Comparison of ENCODE assay signal across 21 mouse cellular contexts in the genomic region with DNA sequence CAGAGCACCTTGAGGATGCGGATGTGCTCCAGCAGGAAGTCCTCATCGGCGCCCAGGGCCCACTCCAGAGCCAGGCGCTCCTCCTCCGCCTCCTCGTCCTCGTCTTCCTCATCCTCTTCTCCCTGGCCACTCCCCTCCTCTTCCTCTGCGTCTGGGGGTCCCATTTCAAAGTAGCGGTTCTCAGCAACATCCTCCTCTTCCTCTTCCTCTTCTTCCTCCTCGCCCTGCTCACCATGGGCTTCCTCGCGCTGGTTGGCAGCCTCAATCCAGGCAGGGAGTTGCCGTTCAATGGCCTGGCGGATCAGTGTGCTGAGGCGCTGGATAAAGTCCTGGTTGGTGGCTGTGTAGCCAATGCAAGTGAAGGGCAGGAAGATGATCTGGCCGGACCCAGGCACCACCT. TPM values are rescaled to one million over a fixed set of nuclear protein-coding genes. Genes with fewer than 3 reads are reported as not detected.
"Had no signal": no experiment of that assay in that cellular context is flagged by ENCODE, and none has a peak within 500 bp of the region (broad histone marks: within the 10 kb centered on the region; RNA-seq: fewer than 3 reads in every experiment).

No protein-coding gene starts in this region.

- H3K27ac ChIP-seq: lung, embryonic 15.5 days; midbrain, embryonic 10.5 days; midbrain, embryonic 12.5 days; neural tube, embryonic 13.5 days; neural tube, embryonic 15.5 days had no signal

- H3K9me3 ChIP-seq: lung, embryonic 15.5 days; midbrain, embryonic 10.5 days; midbrain, embryonic 12.5 days; neural tube, embryonic 13.5 days; neural tube, embryonic 15.5 days had no signal

- H3K9ac ChIP-seq: lung, embryonic 15.5 days; midbrain, embryonic 12.5 days; neural tube, embryonic 13.5 days; neural tube, embryonic 15.5 days had no signal

- DNase-seq: lung, adult 2 months; lung, postnatal 4 days; midbrain, embryonic 14.5 days; retina, postnatal 1 day; right cerebral cortex, adult 18-20 months; right cerebral cortex, postnatal 25 days; right cerebral cortex, postnatal 4 days; spleen, adult 18-20 months; thymus, adult 18-20 months; thymus, postnatal 14 days; thymus, postnatal 36 days had no signal

- H3K4me3 ChIP-seq: lung, embryonic 15.5 days; midbrain, embryonic 10.5 days; midbrain, embryonic 12.5 days; myocyte; neural tube, embryonic 13.5 days; neural tube, embryonic 15.5 days had no signal

- H3K4me1 ChIP-seq: midbrain, embryonic 10.5 days; midbrain, embryonic 12.5 days; neural tube, embryonic 13.5 days; neural tube, embryonic 15.5 days had no signal

- H3K27me3 ChIP-seq: lung, embryonic 15.5 days; midbrain, embryonic 12.5 days; neural tube, embryonic 13.5 days; neural tube, embryonic 15.5 days had no signal

- ATAC-seq: lung, postnatal 0 days; midbrain, embryonic 16.5 days had no signal

- H3K4me2 ChIP-seq: lung, embryonic 15.5 days; midbrain, embryonic 12.5 days; neural tube, embryonic 13.5 days; neural tube, embryonic 15.5 days had no signal

RNA-seq across cellular contexts. Expression of a gene that starts 40.4 kb away (rescaled TPM):
- total RNA-seq: megakaryocyte, adult 5-6 weeks; megakaryocyte-erythroid progenitor cell, adult 5-6 weeks had no signal
